ENCODE assay signal across 8 mouse cellular contexts in the genomic region with DNA sequence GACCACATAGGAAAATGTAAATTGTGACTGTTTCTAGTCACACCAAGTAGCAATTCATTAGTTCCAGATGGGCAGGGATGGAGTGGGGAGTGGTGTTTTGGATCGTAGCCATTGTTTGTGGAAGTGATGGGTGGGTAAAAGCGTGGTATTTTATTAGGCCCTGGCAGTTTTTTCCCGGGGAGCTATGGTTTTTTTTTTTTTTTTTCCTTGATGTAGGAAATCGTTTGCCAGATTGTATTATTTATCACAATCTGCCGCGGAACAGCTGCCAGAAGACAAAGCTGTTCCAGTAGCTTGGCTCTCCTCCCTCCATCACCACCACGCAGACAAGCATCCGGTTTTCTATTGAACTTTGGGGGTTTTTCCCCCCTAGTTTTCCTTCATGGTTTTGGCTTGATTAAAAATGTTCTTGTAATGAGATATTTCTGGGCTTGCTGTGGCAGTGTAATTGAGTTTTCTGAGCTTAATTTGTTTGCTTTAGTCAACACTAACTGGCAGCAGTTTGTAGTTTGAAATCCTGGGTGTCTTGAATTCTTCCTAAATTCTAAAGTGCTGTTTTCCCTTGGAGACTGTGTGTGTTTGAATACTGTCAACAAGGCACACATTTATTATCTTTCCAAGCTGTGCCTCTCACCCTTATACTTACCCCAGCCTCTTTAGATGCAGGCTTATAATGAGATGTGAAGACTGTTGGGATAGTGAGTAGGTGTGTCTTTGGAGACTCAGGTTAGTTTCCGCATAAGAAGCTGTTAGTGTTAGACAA. TPM values are rescaled to one million over a fixed set of nuclear protein-coding genes. Genes with fewer than 3 reads are reported as not detected.
DNase-seq lines count a peak whose midpoint lies in the region; ATAC-seq and TF ChIP-seq lines count a peak whose summit lies in the region.

No protein-coding gene starts in this region.

- no peak overlapping the region for H3K4me2 ChIP-seq in intestine, embryonic 15.5 days (replicated peaks)
- 0 out of 2 replicates have a peak overlapping the region, but pooled peaks have one; percentile 5 for H3K4me2 ChIP-seq in midbrain, embryonic 15.5 days

- H3K27ac ChIP-seq in intestine, embryonic 15.5 days: peak overlapping the region; percentile 37
- peak overlapping the region; percentile 48; the same call in 1 of the 2 replicates for H3K27ac ChIP-seq in left cerebral cortex, adult 2 months
- peak overlapping the region; percentile 67 for H3K27ac ChIP-seq in midbrain, embryonic 15.5 days

- WGBS in intestine, embryonic 15.5 days: 34% methylated on average over 9 of the region's 9 CpGs
- 23% methylated on average over 9 of the region's 9 CpGs for WGBS in midbrain, embryonic 15.5 days

- H3K4me3 ChIP-seq in intestine, embryonic 15.5 days (replicated peaks): no peak overlapping the region
- no peak overlapping the region for H3K4me3 ChIP-seq in left cerebral cortex, adult 2 months
- no peak overlapping the region for H3K4me3 ChIP-seq in midbrain, embryonic 15.5 days

- TF ChIP-seq CTCF in left cerebral cortex, adult 2 months (IDR thresholded peaks at IDR 0.05): no peak

- H3K9ac ChIP-seq in intestine, embryonic 15.5 days: no peak overlapping the region
- no peak overlapping the region for H3K9ac ChIP-seq in midbrain, embryonic 15.5 days

- intact Hi-C loops in left cerebral cortex, adult 2 months (cut with DNase I): no loop called here

- peak; percentile 52 for DNase-seq in adrenal gland, adult 2 months
- DNase-seq in cerebellum, adult 8-10 months: peak; percentile 28
- peak; percentile 47 for DNase-seq in gastrocnemius, adult 18-20 months (ENCODE audit: low spot score)
- DNase-seq in left cerebral cortex, adult 2 months (ENCODE audit: extremely low spot score in 1 of 2, low spot score in 2 of 2): peak; percentile 28 to 44
- no peak for DNase-seq in c-Kit-positive CD71-positive TER-119-positive erythroid progenitor cells, embryonic 14.5 days (ENCODE audit: low spot score)
- DNase-seq in thymus, postnatal 14 days: no peak

- H3K9me3 ChIP-seq in intestine, embryonic 15.5 days: no peaks in the 10 kb centered on the region
- no peaks in the 10 kb centered on the region for H3K9me3 ChIP-seq in midbrain, embryonic 15.5 days

- no peaks in the 10 kb centered on the region for H3K27me3 ChIP-seq in intestine, embryonic 15.5 days (replicated peaks)
- no peaks in the 10 kb centered on the region for H3K27me3 ChIP-seq in midbrain, embryonic 15.5 days (replicated peaks)

- ATAC-seq in intestine, embryonic 15.5 days: no peak
- no peak for ATAC-seq in midbrain, embryonic 15.5 days (replicated peaks)

- 0 out of 2 replicates have a peak, but pooled peaks cover 3% of the 10 kb centered on the region for H3K4me1 ChIP-seq in intestine, embryonic 15.5 days (replicated peaks)
- peaks cover 21% of the 10 kb centered on the region for H3K4me1 ChIP-seq in midbrain, embryonic 15.5 days

- no peaks in the 10 kb centered on the region for H3K36me3 ChIP-seq in intestine, embryonic 15.5 days
- H3K36me3 ChIP-seq in midbrain, embryonic 15.5 days (replicated peaks): no peaks in the 10 kb centered on the region

RNA-seq across cellular contexts. Expression of gene Eif2b3, which starts 20.9 kb away (rescaled TPM):
- 10 to 100 TPM; 30.3 to 33.0 TPM for total RNA-seq in adrenal gland, adult 2 months (2021)
- 2.0 and 2.1 TPM in 2 replicates for polyA plus RNA-seq in adrenal gland, adult 2 months (2012; rRNA removed)
- total RNA-seq in gastrocnemius, adult 18-20 months (2021): 10 to 100 TPM; 19.9 to 21.1 TPM
- 32.2 and 37.7 TPM in 2 replicates for polyA plus RNA-seq in intestine, embryonic 15.5 days (2015; fragmentation: Nextera tagmentation; extraction: Ambion mirVana)
- total RNA-seq in left cerebral cortex, adult 2 months (2021): 10 to 100 TPM; 14.8 to 21.3 TPM
- polyA plus RNA-seq in midbrain, embryonic 15.5 days (2015; fragmentation: Nextera tagmentation; extraction: Ambion mirVana): 44.6 and 46.2 TPM in 2 replicates

RNA-seq across cellular contexts. Expression of gene Hectd3, which starts 45.0 kb away (rescaled TPM):
- total RNA-seq in adrenal gland, adult 2 months (2021): 10 to 100 TPM; 28.4 to 29.5 TPM
- polyA plus RNA-seq in adrenal gland, adult 2 months (2012; rRNA removed): 96.5 and 96.9 TPM in 2 replicates
- 10 to 100 TPM; 13.7 to 15.3 TPM for total RNA-seq in gastrocnemius, adult 18-20 months (2021)
- polyA plus RNA-seq in intestine, embryonic 15.5 days (2015; fragmentation: Nextera tagmentation; extraction: Ambion mirVana): 12.6 TPM in 2 replicates
- 10 to 100 TPM; 41.9 to 43.6 TPM for total RNA-seq in left cerebral cortex, adult 2 months (2021)
- polyA plus RNA-seq in midbrain, embryonic 15.5 days (2015; fragmentation: Nextera tagmentation; extraction: Ambion mirVana): 25.8 and 27.0 TPM in 2 replicates

RNA-seq across cellular contexts. Expression of gene Urod, which starts 45.9 kb away (rescaled TPM):
- total RNA-seq in adrenal gland, adult 2 months (2021): 100 to 1,000 TPM; 103 to 105 TPM
- polyA plus RNA-seq in adrenal gland, adult 2 months (2012; rRNA removed): 48.1 and 52.7 TPM in 2 replicates
- 10 to 100 TPM; 56.7 to 58.3 TPM for total RNA-seq in gastrocnemius, adult 18-20 months (2021)
- 68.7 and 75.4 TPM in 2 replicates for polyA plus RNA-seq in intestine, embryonic 15.5 days (2015; fragmentation: Nextera tagmentation; extraction: Ambion mirVana)
- 10 to 100 TPM; 62.2 to 65.5 TPM for total RNA-seq in left cerebral cortex, adult 2 months (2021)
- 51.4 and 59.7 TPM in 2 replicates for polyA plus RNA-seq in midbrain, embryonic 15.5 days (2015; fragmentation: Nextera tagmentation; extraction: Ambion mirVana)

RNA-seq across cellular contexts. Expression of gene Ptch2, which starts 55.8 kb away (rescaled TPM):
- total RNA-seq in adrenal gland, adult 2 months (2021): 1 to 10 TPM; 2.8 to 6.5 TPM
- polyA plus RNA-seq in adrenal gland, adult 2 months (2012; rRNA removed): 24.4 and 25.1 TPM in 2 replicates
- total RNA-seq in gastrocnemius, adult 18-20 months (2021): under 1 TPM; 0.21 to 0.52 TPM
- 5.6 and 5.9 TPM in 2 replicates for polyA plus RNA-seq in intestine, embryonic 15.5 days (2015; fragmentation: Nextera tagmentation; extraction: Ambion mirVana)
- 1 to 10 TPM; 1.7 to 3.5 TPM for total RNA-seq in left cerebral cortex, adult 2 months (2021)
- 7.7 and 9.0 TPM in 2 replicates for polyA plus RNA-seq in midbrain, embryonic 15.5 days (2015; fragmentation: Nextera tagmentation; extraction: Ambion mirVana)

Comparison
In these comparisons a context has a peak if more than half of its experiments do, and no peak if none do; other contexts are left out.
1. DNase-seq: peak in adrenal gland, adult 2 months (single experiment), cerebellum, adult 8-10 months (single experiment), gastrocnemius, adult 18-20 months (single experiment) and left cerebral cortex, adult 2 months (2 of 2); none in c-Kit-positive CD71-positive TER-119-positive erythroid progenitor cells, embryonic 14.5 days (single experiment) and thymus, postnatal 14 days (single experiment).
2. Peak in every context shown above with its lines, with median percentiles within 50 percentile points of each other: H3K27ac ChIP-seq.